ENCODE assay signal across 8 mouse cellular contexts in the genomic region with DNA sequence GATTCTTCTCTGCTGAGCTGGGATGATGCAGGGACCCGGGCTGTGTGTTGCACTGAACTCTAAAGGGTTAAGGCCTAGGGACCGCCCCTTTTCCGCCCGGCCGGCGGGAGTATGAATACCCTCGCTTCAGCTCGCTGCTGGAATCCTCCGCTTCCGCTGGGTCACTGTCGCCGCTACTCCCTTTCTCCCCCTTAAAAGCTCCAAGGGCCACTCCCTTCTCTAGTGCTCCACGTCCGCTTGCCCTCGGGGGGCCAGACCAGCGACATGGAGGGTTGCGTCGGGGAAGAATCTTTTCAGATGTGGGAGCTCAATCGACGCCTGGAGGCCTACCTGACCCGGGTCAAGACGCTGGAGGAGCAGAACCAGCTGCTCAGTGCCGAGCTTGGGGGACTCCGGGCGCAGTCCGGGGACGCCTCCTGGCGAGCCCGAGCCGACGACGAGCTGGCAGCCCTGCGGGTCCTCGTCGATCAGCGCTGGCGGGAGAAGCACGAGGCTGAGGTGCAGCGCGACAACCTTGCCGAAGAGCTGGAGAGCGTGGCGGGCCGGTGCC. TPM values are rescaled to one million over a fixed set of nuclear protein-coding genes. Genes with fewer than 3 reads are reported as not detected.
DNase-seq lines count a peak whose midpoint lies in the region; ATAC-seq and TF ChIP-seq lines count a peak whose summit lies in the region.

Gene Nes, plus strand, starts transcription at position 140 of the 550 bp plus-strand sequence.

- H3K9me3 ChIP-seq in hindbrain, embryonic 14.5 days (ENCODE audit: control insufficient read depth, low read length) = no peaks in the 10 kb centered on the region

- H3K4me1 ChIP-seq in hindbrain, embryonic 14.5 days (replicated peaks; ENCODE audit: control insufficient read depth, insufficient read depth, low read length) = peaks cover 27% of the 10 kb centered on the region; the same call in 1 of the 2 replicates
- no peaks in the 10 kb centered on the region for H3K4me1 ChIP-seq in liver, adult 2 months (ENCODE audit: control insufficient read depth, insufficient read depth, low read length)

- no peaks in the 10 kb centered on the region for H3K79me2 ChIP-seq in liver, adult 2 months (ENCODE audit: control insufficient read depth, insufficient read depth, low read length)
- H3K79me2 ChIP-seq in myocyte (ENCODE audit: control insufficient read depth, insufficient read depth) = peaks cover 46% of the 10 kb centered on the region

- 0% methylated on average over 44 of the region's 44 CpGs for WGBS in hindbrain, embryonic 14.5 days
- WGBS in liver, adult 2 months = 2% methylated on average over 44 of the region's 44 CpGs

- no peaks in the 10 kb centered on the region for H3K27me3 ChIP-seq in hindbrain, embryonic 14.5 days (ENCODE audit: control insufficient read depth, insufficient read depth, low read length)
- peaks cover 8% of the 10 kb centered on the region for H3K27me3 ChIP-seq in liver, adult 2 months (ENCODE audit: control insufficient read depth, insufficient read depth, low read length)
- no peaks in the 10 kb centered on the region for H3K27me3 ChIP-seq in myocyte (ENCODE audit: control insufficient read depth, insufficient read depth, insufficient read length)

- TF ChIP-seq POLR2A in liver, adult 2 months (IDR thresholded peaks at IDR 0.05; ENCODE audit: extremely low read depth, insufficient read depth, low read length) = 0 out of 2 replicates have a peak, but pooled peaks have one; percentile 3
- TF ChIP-seq POLR2A in myocyte (IDR thresholded peaks at IDR 0.05; ENCODE audit: insufficient read length, low read depth) = peak; percentile 84

- ATAC-seq in hindbrain, embryonic 14.5 days (ENCODE audit: low FRiP score) = peak; percentile 44
- no peak; the same call in 1 of the 2 replicates for ATAC-seq in cerebellum, adult (ENCODE audit: insufficient number of reproducible peaks, low FRiP score, low TSS enrichment)

- H3K9ac ChIP-seq in hindbrain, embryonic 14.5 days = peak within 1 kb of the TSS; percentile 69
- H3K9ac ChIP-seq in liver, adult 2 months (ENCODE audit: low read depth, low read length) = peak within 1 kb of the TSS; percentile 58

- H3K4me2 ChIP-seq in hindbrain, embryonic 14.5 days (replicated peaks) = peak within 1 kb of the TSS; percentile 78
- peak within 1 kb of the TSS; percentile 93 for H3K4me2 ChIP-seq in myocyte (ENCODE audit: low read depth)

- peaks cover 5% of the 10 kb centered on the region; the same call in 1 of the 2 replicates for H3K36me3 ChIP-seq in hindbrain, embryonic 14.5 days (replicated peaks; ENCODE audit: control insufficient read depth, insufficient read depth)
- H3K36me3 ChIP-seq in liver, adult 2 months (ENCODE audit: control insufficient read depth, insufficient read depth, low read length) = no peaks in the 10 kb centered on the region
- peaks cover 23% of the 10 kb centered on the region for H3K36me3 ChIP-seq in myocyte (ENCODE audit: control insufficient read depth, insufficient read depth)

- peak within 1 kb of the TSS; percentile 47 for H3K4me3 ChIP-seq in hindbrain, embryonic 14.5 days (replicated peaks; ENCODE audit: low read length)
- peak within 1 kb of the TSS; percentile 63 for H3K4me3 ChIP-seq in liver, adult 2 months (ENCODE audit: insufficient read depth, low read depth, low read length)
- H3K4me3 ChIP-seq in myocyte = peak within 1 kb of the TSS; percentile 100

- peak; percentile 92 for DNase-seq in ES-CJ7 (ENCODE audit: low read depth, low spot score)
- peak; percentile 70 for DNase-seq in adrenal gland, postnatal 10 days
- DNase-seq in forelimb bud, embryonic 11.5 days (ENCODE audit: low read depth, low spot score) = peak; percentile 80
- DNase-seq in hindbrain, embryonic 14.5 days (ENCODE audit: low spot score) = peak; percentile 82
- DNase-seq in liver, adult 2 months (ENCODE audit: extremely low read depth, low read depth, low spot score) = peak; percentile 15
- no peak for DNase-seq in left cerebral cortex, adult 18-20 months (ENCODE audit: low spot score in 2 of 2)

- TF ChIP-seq CTCF in liver, adult 2 months (IDR thresholded peaks at IDR 0.05; ENCODE audit: low read depth, low read length) = no peak

- peak within 1 kb of the TSS; percentile 98 for H3ac ChIP-seq in myocyte (ENCODE audit: control insufficient read depth, insufficient read length)

- H3K27ac ChIP-seq in hindbrain, embryonic 14.5 days = peak within 1 kb of the TSS; percentile 44
- H3K27ac ChIP-seq in liver, adult 2 months (replicated peaks; ENCODE audit: insufficient read depth, low read depth, low read length) = no peak within 1 kb of the TSS

TF ChIP-seq in myocyte, 11 proteins besides CTCF, POLR2A, EP300 and RAD21:
- TF ChIP-seq MYOD1 (IDR thresholded peaks at IDR 0.05; ENCODE audit: control insufficient read depth in 1 of 3, insufficient read length in 2 of 3, low read depth in 2 of 3) (peak in 1 of 3 experiments; percentile 28), E2F4 (IDR thresholded peaks at IDR 0.05; ENCODE audit: insufficient read depth) (peak; percentile 83), MAX (IDR thresholded peaks at IDR 0.05; ENCODE audit: low read depth) (no peak), TCF3 (IDR thresholded peaks at IDR 0.05; ENCODE audit: insufficient read length, low read depth) (no peak), REST (IDR thresholded peaks at IDR 0.05; ENCODE audit: insufficient read depth, insufficient read length) (no peak), MYOG (IDR thresholded peaks at IDR 0.05; ENCODE audit: control insufficient read depth in 1 of 3, insufficient read depth in 1 of 3, insufficient read length in 2 of 3, low read depth in 2 of 3) (peak in 1 of 3 experiments; percentile 50), TCF12 (IDR thresholded peaks at IDR 0.05; ENCODE audit: insufficient read depth, poor library complexity, severe bottlenecking) (no peak), SRF (IDR thresholded peaks at IDR 0.05; ENCODE audit: control insufficient read depth, insufficient read length, low read depth) (no peak), POLR2AphosphoS2 (IDR thresholded peaks at IDR 0.05; ENCODE audit: insufficient read length, low read depth) (peak; percentile 96), CEBPB (IDR thresholded peaks at IDR 0.05; ENCODE audit: insufficient read depth, poor library complexity, severe bottlenecking) (no peak), USF1 (IDR thresholded peaks at IDR 0.05; ENCODE audit: low read depth) (no peak)

RNA-seq across cellular contexts. Expression of gene Nes, which starts in this region (rescaled TPM):
- 10 to 100 TPM; 17.7 to 23.3 TPM for total RNA-seq in adrenal gland, postnatal 10 days (2021)
- 20.5 and 20.7 TPM in 2 replicates for polyA plus RNA-seq in hindbrain, embryonic 14.5 days (2014; fragmentation: Nextera tagmentation; extraction: Ambion mirVana)
- total RNA-seq in liver, adult 2 months (2014; rRNA removed) = 0.65 and 0.74 TPM in 2 replicates
- 0.53 and 0.55 TPM in 2 replicates for polyA plus RNA-seq in liver, adult 2 months (2012; rRNA removed)
- 268 TPM for polyA plus RNA-seq in myocyte (2012; fragmentation: generic; extraction: Trizol)
- 1 to 10 TPM; 4.6 to 9.5 TPM for total RNA-seq in left cerebral cortex, adult 18-20 months (2021)

Comparison
In these comparisons a context has a peak if more than half of its experiments do, and no peak if none do; other contexts are left out.
1. RNA of gene Nes (polyA plus RNA-seq): 268 TPM in myocyte (single experiment) and 20.5 to 20.7 TPM in hindbrain, embryonic 14.5 days; 0.53 to 0.55 TPM in liver, adult 2 months; every median in the first group is over 10 times any median in the second.
2. RNA of gene Nes (polyA plus RNA-seq): 268 TPM in myocyte (single experiment); 20.5 to 20.7 TPM in hindbrain, embryonic 14.5 days; every median in the first group is over 10 times any median in the second.
3. Peak in DNase-seq, H3K4me3 ChIP-seq and H3K9ac ChIP-seq in liver, adult 2 months; RNA of the gene not detected or under 1 TPM.
4. DNase-seq: peak in ES-CJ7 (single experiment), adrenal gland, postnatal 10 days (single experiment), forelimb bud, embryonic 11.5 days (single experiment) and hindbrain, embryonic 14.5 days (single experiment); none in left cerebral cortex, adult 18-20 months (0 of 2).
5. H3K4me3 ChIP-seq: peak in every context shown above with its lines; median percentile 100 in myocyte; 63 in liver, adult 2 months; 47 in hindbrain, embryonic 14.5 days.